Mouse (Mus musculus) E14TG2a.4 (cell line): ENCODE measurements around the gene Cdh23.

Experiments used
- CTCF ChIP-seq: conservative IDR thresholded peaks from 2 replicates; pipeline ENCODE4 v1.5.1; 2014; ENCODE audit warnings: low read length
- NANOG ChIP-seq: IDR thresholded peaks from 2 replicates; pipeline ENCODE4 v1.6.1; 2014; ENCODE audit warnings: borderline replicate concordance, low read length, mixed read lengths
- POU5F1 ChIP-seq: IDR thresholded peaks from 2 replicates; pipeline ENCODE4 v1.6.1; 2014; ENCODE audit warnings: low read length, borderline replicate concordance

- no peak for TF ChIP-seq CTCF
- TF ChIP-seq POU5F1 = no peak
- TF ChIP-seq NANOG = no peak
Observed at GRCm38 (mm10) chr10:60525081-60525480, 171.2 kb downstream of the Cdh23 start.
